Mouse (Mus musculus): ENCODE measurements around the gene Bloc1s3. TPM values are rescaled to one million over a fixed set of nuclear protein-coding genes. Genes with fewer than 3 reads are reported as not detected.

Gene Bloc1s3
- polyA plus RNA-seq, 1 experiment from 2014 or later, result 5.0 TPM

- peak overlapping the region; percentile 88 for H3K4me2 ChIP-seq
- peak overlapping the region; percentile 81 for H3K27ac ChIP-seq (replicated peaks)
- H3K9ac ChIP-seq (replicated peaks), result peak overlapping the region; percentile 87; the same call in 1 of the 2 replicates
- ATAC-seq (ENCODE audit: low FRiP score), result peak; percentile 4; the same call in 1 of the 2 replicates
- H3K27me3 ChIP-seq (replicated peaks), result no peaks in the 10 kb centered on the region
- WGBS, result 22% methylated on average over 6 of the region's 6 CpGs
- H3K9me3 ChIP-seq (replicated peaks), result no peaks in the 10 kb centered on the region
- H3K4me1 ChIP-seq, result peaks cover 30% of the 10 kb centered on the region
- H3K4me3 ChIP-seq (replicated peaks), result peak overlapping the region; percentile 83
- peaks cover 6% of the 10 kb centered on the region; the same call in 1 of the 2 replicates for H3K36me3 ChIP-seq
Measured at GRCm38 (mm10) chr7:19459144-19459870, 48.9 kb downstream of the Bloc1s3 start.

- peak; percentile 88 for ATAC-seq (ENCODE audit: low FRiP score)
- peak within 1 kb of the TSS; percentile 87 for H3K9ac ChIP-seq (replicated peaks)
- no peaks in the 10 kb centered on the region for H3K9me3 ChIP-seq (replicated peaks)
- peak within 1 kb of the TSS; percentile 88 for H3K4me2 ChIP-seq
- H3K36me3 ChIP-seq, result peaks cover 6% of the 10 kb centered on the region; the same call in 1 of the 2 replicates
- peak within 1 kb of the TSS; percentile 81 for H3K27ac ChIP-seq (replicated peaks)
- under 1% methylated on average over 22 of the region's 42 CpGs for WGBS
- H3K27me3 ChIP-seq (replicated peaks), result no peaks in the 10 kb centered on the region
- peak within 1 kb of the TSS; percentile 83 for H3K4me3 ChIP-seq (replicated peaks)
- peaks cover 30% of the 10 kb centered on the region for H3K4me1 ChIP-seq
Measured at GRCm38 (mm10) chr7:19458591-19459111, 49.5 kb downstream of the Bloc1s3 start, which contains the start of gene Mark4. Gene Mark4 (minus strand): TSS chr7:19458821.

GRCm38 (mm10) chr7:19458072-19458486 is 50.1 kb downstream of the Bloc1s3 start:
- under 1% methylated on average over 30 of the region's 31 CpGs for WGBS
- Histone ChIP-seq H3K27ac (replicated peaks) (peak overlapping the region; percentile 81), H3K4me2 (peak overlapping the region; percentile 88), H3K9me3 (replicated peaks) (no peaks in the 10 kb centered on the region), H3K9ac (replicated peaks) (peak overlapping the region; percentile 87), H3K36me3 (peaks cover 6% of the 10 kb centered on the region; the same call in 1 of the 2 replicates), H3K27me3 (replicated peaks) (no peaks in the 10 kb centered on the region), H3K4me3 (replicated peaks) (peak overlapping the region; percentile 83), H3K4me1 (peaks cover 30% of the 10 kb centered on the region)
- ATAC-seq (ENCODE audit: low FRiP score), result peak; percentile 81

GRCm38 (mm10) chr7:19457414-19458071 is 50.6 kb downstream of the Bloc1s3 start:
- H3K4me1 ChIP-seq, result peaks cover 30% of the 10 kb centered on the region
- peak; percentile 18 for ATAC-seq (ENCODE audit: low FRiP score)
- H3K4me3 ChIP-seq (replicated peaks), result peak overlapping the region; percentile 83
- H3K27me3 ChIP-seq (replicated peaks), result no peaks in the 10 kb centered on the region
- peak overlapping the region; percentile 88 for H3K4me2 ChIP-seq
- H3K36me3 ChIP-seq, result peaks cover 7% of the 10 kb centered on the region
- peak overlapping the region; percentile 81 for H3K27ac ChIP-seq (replicated peaks)
- H3K9ac ChIP-seq (replicated peaks), result peak overlapping the region; percentile 87
- 9% methylated on average over 14 of the region's 14 CpGs for WGBS
- H3K9me3 ChIP-seq (replicated peaks), result no peaks in the 10 kb centered on the region

GRCm38 (mm10) chr7:19456628-19457027 is 51.5 kb downstream of the Bloc1s3 start:
- 95% methylated on average over 7 of the region's 7 CpGs for WGBS
- Histone ChIP-seq H3K9ac (replicated peaks) (no peak overlapping the region), H3K27me3 (replicated peaks) (no peaks in the 10 kb centered on the region), H3K4me1 (peaks cover 30% of the 10 kb centered on the region), H3K4me3 (replicated peaks) (peak overlapping the region; percentile 83), H3K4me2 (peak overlapping the region; percentile 88), H3K27ac (replicated peaks) (no peak overlapping the region), H3K36me3 (peaks cover 16% of the 10 kb centered on the region), H3K9me3 (replicated peaks) (no peaks in the 10 kb centered on the region)
- ATAC-seq (ENCODE audit: low FRiP score), result no peak

- peaks cover 30% of the 10 kb centered on the region for H3K4me1 ChIP-seq
- H3K27me3 ChIP-seq (replicated peaks), result no peaks in the 10 kb centered on the region
- H3K27ac ChIP-seq (replicated peaks), result no peak overlapping the region
- no peak overlapping the region for H3K9ac ChIP-seq (replicated peaks)
- ATAC-seq (ENCODE audit: low FRiP score), result no peak
- H3K9me3 ChIP-seq (replicated peaks), result no peaks in the 10 kb centered on the region
- H3K36me3 ChIP-seq, result peaks cover 23% of the 10 kb centered on the region
- WGBS, result 71% methylated on average over 11 of the region's 11 CpGs
- H3K4me3 ChIP-seq (replicated peaks), result 0 out of 2 replicates have a peak overlapping the region, but pooled peaks have one; percentile 83
- peak overlapping the region; percentile 88 for H3K4me2 ChIP-seq
Measured at GRCm38 (mm10) chr7:19455819-19456495, 52.2 kb downstream of the Bloc1s3 start.

- no peaks in the 10 kb centered on the region for H3K9me3 ChIP-seq (replicated peaks)
- peaks cover 30% of the 10 kb centered on the region for H3K4me1 ChIP-seq
- no peak overlapping the region for H3K27ac ChIP-seq (replicated peaks)
- H3K36me3 ChIP-seq, result peaks cover 30% of the 10 kb centered on the region
- 93% methylated on average over 4 of the region's 4 CpGs for WGBS
- no peak for ATAC-seq (ENCODE audit: low FRiP score)
- no peaks in the 10 kb centered on the region for H3K27me3 ChIP-seq (replicated peaks)
- H3K4me2 ChIP-seq, result no peak overlapping the region
- no peak overlapping the region for H3K4me3 ChIP-seq (replicated peaks)
- no peak overlapping the region for H3K9ac ChIP-seq (replicated peaks)
Measured at GRCm38 (mm10) chr7:19455186-19455585, 53.0 kb downstream of the Bloc1s3 start.

Other genes with a start within 250 kb of the Bloc1s3 start
- 40.9 and 55.5 TPM in 2 replicates for gene Vasp, start 236.6 kb downstream of the Bloc1s3 start, polyA plus RNA-seq (2015; fragmentation: Nextera tagmentation; extraction: Ambion mirVana)
- gene Ppm1n, start 228.3 kb downstream of the Bloc1s3 start, polyA plus RNA-seq (2015; fragmentation: Nextera tagmentation; extraction: Ambion mirVana), result 1.3 TPM in 2 replicates
- gene Rtn2, start 225.7 kb downstream of the Bloc1s3 start, polyA plus RNA-seq (2015; fragmentation: Nextera tagmentation; extraction: Ambion mirVana), result 105 and 121 TPM in 2 replicates
- 0.09 and 0.18 TPM in 2 replicates for gene Fosb, start 198.3 kb downstream of the Bloc1s3 start, polyA plus RNA-seq (2015; fragmentation: Nextera tagmentation; extraction: Ambion mirVana)
- 78.5 and 93.5 TPM in 2 replicates for gene Ercc1, start 163.6 kb downstream of the Bloc1s3 start, polyA plus RNA-seq (2015; fragmentation: Nextera tagmentation; extraction: Ambion mirVana)
- gene Cd3eap, start 148.9 kb downstream of the Bloc1s3 start, polyA plus RNA-seq (2015; fragmentation: Nextera tagmentation; extraction: Ambion mirVana), result 22.2 and 23.0 TPM in 2 replicates
- 1.9 and 2.1 TPM in 2 replicates for gene Ppp1r13l, start 148.6 kb downstream of the Bloc1s3 start, polyA plus RNA-seq (2015; fragmentation: Nextera tagmentation; extraction: Ambion mirVana)
- 21.6 and 22.2 TPM in 2 replicates for gene Ercc2, start 126.4 kb downstream of the Bloc1s3 start, polyA plus RNA-seq (2015; fragmentation: Nextera tagmentation; extraction: Ambion mirVana)
- gene Klc3, start 104.3 kb downstream of the Bloc1s3 start, polyA plus RNA-seq (2015; fragmentation: Nextera tagmentation; extraction: Ambion mirVana), result 1.2 and 4.0 TPM in 2 replicates
- gene Ckm, start 103.6 kb downstream of the Bloc1s3 start, polyA plus RNA-seq (2015; fragmentation: Nextera tagmentation; extraction: Ambion mirVana), result 16.6 and 38.6 TPM in 2 replicates
- 15.4 and 16.5 TPM in 2 replicates for gene Mark4, start 49.5 kb downstream of the Bloc1s3 start, polyA plus RNA-seq (2015; fragmentation: Nextera tagmentation; extraction: Ambion mirVana)
- gene Exoc3l2, start 45.0 kb downstream of the Bloc1s3 start, polyA plus RNA-seq (2015; fragmentation: Nextera tagmentation; extraction: Ambion mirVana), result 1.5 and 1.8 TPM in 2 replicates
- gene Trappc6a, start within 50 bp of the Bloc1s3 start, polyA plus RNA-seq (2015; fragmentation: Nextera tagmentation; extraction: Ambion mirVana), result 39.2 and 58.6 TPM in 2 replicates
- gene Nkpd1, start 9.5 kb upstream of the Bloc1s3 start, polyA plus RNA-seq (2015; fragmentation: Nextera tagmentation; extraction: Ambion mirVana), result 1.2 and 1.5 TPM in 2 replicates
- 41.0 and 42.3 TPM in 2 replicates for gene Ppp1r37, start 54.7 kb upstream of the Bloc1s3 start, polyA plus RNA-seq (2015; fragmentation: Nextera tagmentation; extraction: Ambion mirVana)
- gene Zfp296, start 68.9 kb upstream of the Bloc1s3 start, polyA plus RNA-seq (2015; fragmentation: Nextera tagmentation; extraction: Ambion mirVana), result 0.23 and 0.61 TPM in 2 replicates
- gene Gemin7, start 69.2 kb upstream of the Bloc1s3 start, polyA plus RNA-seq (2015; fragmentation: Nextera tagmentation; extraction: Ambion mirVana), result 145 and 154 TPM in 2 replicates
- gene Clasrp, start 96.1 kb upstream of the Bloc1s3 start, polyA plus RNA-seq (2015; fragmentation: Nextera tagmentation; extraction: Ambion mirVana), result 51.0 and 61.5 TPM in 2 replicates
- 9.6 and 12.8 TPM in 2 replicates for gene Relb, start 121.1 kb upstream of the Bloc1s3 start, polyA plus RNA-seq (2015; fragmentation: Nextera tagmentation; extraction: Ambion mirVana)
- 128 and 140 TPM in 2 replicates for gene Clptm1, start 156.7 kb upstream of the Bloc1s3 start, polyA plus RNA-seq (2015; fragmentation: Nextera tagmentation; extraction: Ambion mirVana)
- 1.8 TPM in 2 replicates for gene Apoc2, start 169.6 kb upstream of the Bloc1s3 start, polyA plus RNA-seq (2015; fragmentation: Nextera tagmentation; extraction: Ambion mirVana)
- not detected in 2 replicates for gene Gm44805, start 173.1 kb upstream of the Bloc1s3 start, polyA plus RNA-seq (2015; fragmentation: Nextera tagmentation; extraction: Ambion mirVana)
- gene Apoc4, start 173.1 kb upstream of the Bloc1s3 start, polyA plus RNA-seq (2015; fragmentation: Nextera tagmentation; extraction: Ambion mirVana), result 0.38 and 0.75 TPM in 2 replicates
- gene Apoc1, start 184.3 kb upstream of the Bloc1s3 start, polyA plus RNA-seq (2015; fragmentation: Nextera tagmentation; extraction: Ambion mirVana), result 6.5 and 7.3 TPM in 2 replicates
- 643 and 683 TPM in 2 replicates for gene Apoe, start 190.8 kb upstream of the Bloc1s3 start, polyA plus RNA-seq (2015; fragmentation: Nextera tagmentation; extraction: Ambion mirVana)
- gene Tomm40, start 207.1 kb upstream of the Bloc1s3 start, polyA plus RNA-seq (2015; fragmentation: Nextera tagmentation; extraction: Ambion mirVana), result 155 and 171 TPM in 2 replicates
- gene Nectin2, start 242.1 kb upstream of the Bloc1s3 start, polyA plus RNA-seq (2015; fragmentation: Nextera tagmentation; extraction: Ambion mirVana), result 56.5 and 68.7 TPM in 2 replicates

Data from neural tube, embryonic 15.5 days (tissue).